Mouse (Mus musculus): Measurements from ENCODE around the gene Cds1. TPM values are rescaled to one million over a fixed set of nuclear protein-coding genes. Genes with fewer than 3 reads are reported as not detected.

The Cds1 gene
- polyA plus RNA-seq, 1 experiment from 2014 or later: 0.45 TPM

GRCm38 (mm10) chr5:101851133-101851532, 86.2 kb downstream of the Cds1 start:
- no peak overlapping the region for H3K27ac ChIP-seq (replicated peaks)
- H3K36me3 ChIP-seq (replicated peaks): peaks cover 94% of the 10 kb centered on the region
- no peak overlapping the region for H3K4me2 ChIP-seq
- peak; percentile 46; the same call in 1 of the 2 replicates for ATAC-seq (ENCODE audit: insufficient read depth)
- peaks cover 11% of the 10 kb centered on the region for H3K4me1 ChIP-seq (replicated peaks)
- WGBS (ENCODE audit: insufficient replicate concordance): 35% methylated on average over 7 of the region's 7 CpGs
- no peak overlapping the region for H3K9ac ChIP-seq
- H3K9me3 ChIP-seq (replicated peaks): no peaks in the 10 kb centered on the region
- H3K4me3 ChIP-seq (replicated peaks): no peak overlapping the region
- no peaks in the 10 kb centered on the region for H3K27me3 ChIP-seq

- ATAC-seq (ENCODE audit: insufficient read depth): no peak
- H3K9me3 ChIP-seq (replicated peaks): no peaks in the 10 kb centered on the region
- H3K27ac ChIP-seq (replicated peaks): no peak overlapping the region
- 87% methylated on average over 21 of the region's 21 CpGs for WGBS (ENCODE audit: insufficient replicate concordance)
- H3K4me3 ChIP-seq (replicated peaks): no peak overlapping the region
- H3K4me2 ChIP-seq: no peak overlapping the region
- H3K9ac ChIP-seq: no peak overlapping the region
- H3K27me3 ChIP-seq: no peaks in the 10 kb centered on the region
- H3K4me1 ChIP-seq (replicated peaks): peaks cover 11% of the 10 kb centered on the region
- peaks cover 86% of the 10 kb centered on the region for H3K36me3 ChIP-seq (replicated peaks)
These were observed 87.3 kb downstream of the Cds1 start for GRCm38 (mm10) chr5:101852116-101852680.

- no peaks in the 10 kb centered on the region for H3K4me1 ChIP-seq (replicated peaks)
- H3K4me3 ChIP-seq (replicated peaks): no peak overlapping the region
- H3K4me2 ChIP-seq: no peak overlapping the region
- 83% methylated on average over 11 of the region's 11 CpGs for WGBS (ENCODE audit: insufficient replicate concordance)
- no peaks in the 10 kb centered on the region for H3K9me3 ChIP-seq (replicated peaks)
- ATAC-seq (ENCODE audit: insufficient read depth): no peak
- H3K36me3 ChIP-seq (replicated peaks): peaks cover 76% of the 10 kb centered on the region
- no peak overlapping the region for H3K9ac ChIP-seq
- no peak overlapping the region for H3K27ac ChIP-seq (replicated peaks)
- H3K27me3 ChIP-seq: no peaks in the 10 kb centered on the region
These were observed 89.2 kb downstream of the Cds1 start for GRCm38 (mm10) chr5:101854100-101854499.

GRCm38 (mm10) chr5:101854667-101855066, 89.7 kb downstream of the Cds1 start:
- Histone ChIP-seq H3K4me3 (replicated peaks) (no peak overlapping the region), H3K4me1 (replicated peaks) (no peaks in the 10 kb centered on the region), H3K36me3 (replicated peaks) (peaks cover 76% of the 10 kb centered on the region), H3K27ac (replicated peaks) (no peak overlapping the region), H3K27me3 (no peaks in the 10 kb centered on the region), H3K9me3 (replicated peaks) (no peaks in the 10 kb centered on the region), H3K4me2 (no peak overlapping the region), H3K9ac (no peak overlapping the region)
- ATAC-seq (ENCODE audit: insufficient read depth): no peak
- WGBS (ENCODE audit: insufficient replicate concordance): 65% methylated on average over 7 of the region's 7 CpGs

- H3K27me3 ChIP-seq: no peaks in the 10 kb centered on the region
- H3K9me3 ChIP-seq (replicated peaks): no peaks in the 10 kb centered on the region
- no peak overlapping the region for H3K9ac ChIP-seq
- no peak overlapping the region for H3K4me2 ChIP-seq
- 86% methylated on average over 16 of the region's 16 CpGs for WGBS (ENCODE audit: insufficient replicate concordance)
- ATAC-seq (ENCODE audit: insufficient read depth): no peak
- no peak overlapping the region for H3K27ac ChIP-seq (replicated peaks)
- peaks cover 73% of the 10 kb centered on the region for H3K36me3 ChIP-seq (replicated peaks)
- no peak overlapping the region for H3K4me3 ChIP-seq (replicated peaks)
- no peaks in the 10 kb centered on the region for H3K4me1 ChIP-seq (replicated peaks)
These were observed 90.5 kb downstream of the Cds1 start for GRCm38 (mm10) chr5:101855475-101855874.

GRCm38 (mm10) chr5:101858891-101859436, 94.0 kb downstream of the Cds1 start:
- H3K4me1 ChIP-seq (replicated peaks): no peaks in the 10 kb centered on the region
- peaks cover 71% of the 10 kb centered on the region for H3K36me3 ChIP-seq (replicated peaks)
- no peak overlapping the region for H3K4me3 ChIP-seq (replicated peaks)
- no peak overlapping the region for H3K27ac ChIP-seq (replicated peaks)
- no peak for ATAC-seq (ENCODE audit: insufficient read depth)
- no peaks in the 10 kb centered on the region for H3K27me3 ChIP-seq
- H3K4me2 ChIP-seq: no peak overlapping the region
- no peak overlapping the region for H3K9ac ChIP-seq
- WGBS (ENCODE audit: insufficient replicate concordance): 82% methylated on average over 10 of the region's 10 CpGs
- no peaks in the 10 kb centered on the region for H3K9me3 ChIP-seq (replicated peaks)

GRCm38 (mm10) chr5:101861786-101862571, 97.0 kb downstream of the Cds1 start:
- Histone ChIP-seq H3K4me2 (no peak overlapping the region), H3K27me3 (no peaks in the 10 kb centered on the region), H3K36me3 (replicated peaks) (peaks cover 62% of the 10 kb centered on the region), H3K4me1 (replicated peaks) (no peaks in the 10 kb centered on the region), H3K9ac (no peak overlapping the region), H3K9me3 (replicated peaks) (no peaks in the 10 kb centered on the region), H3K4me3 (replicated peaks) (no peak overlapping the region), H3K27ac (replicated peaks) (no peak overlapping the region)
- 79% methylated on average over 18 of the region's 18 CpGs for WGBS (ENCODE audit: insufficient replicate concordance)
- ATAC-seq (ENCODE audit: insufficient read depth): no peak

- no peak for ATAC-seq (ENCODE audit: insufficient read depth)
- Histone ChIP-seq H3K27me3 (no peaks in the 10 kb centered on the region), H3K27ac (replicated peaks) (no peak overlapping the region), H3K4me2 (no peak overlapping the region), H3K9ac (no peak overlapping the region), H3K4me1 (replicated peaks) (no peaks in the 10 kb centered on the region), H3K4me3 (replicated peaks) (no peak overlapping the region), H3K36me3 (replicated peaks) (peaks cover 59% of the 10 kb centered on the region), H3K9me3 (replicated peaks) (no peaks in the 10 kb centered on the region)
- 83% methylated on average over 8 of the region's 8 CpGs for WGBS (ENCODE audit: insufficient replicate concordance)
These were observed 97.7 kb downstream of the Cds1 start for GRCm38 (mm10) chr5:101862651-101863050.

- Histone ChIP-seq H3K9ac (no peak overlapping the region), H3K4me1 (replicated peaks) (no peaks in the 10 kb centered on the region), H3K36me3 (replicated peaks) (peaks cover 68% of the 10 kb centered on the region), H3K27me3 (no peaks in the 10 kb centered on the region), H3K27ac (replicated peaks) (no peak overlapping the region), H3K4me3 (replicated peaks) (no peak overlapping the region), H3K9me3 (replicated peaks) (no peaks in the 10 kb centered on the region), H3K4me2 (no peak overlapping the region)
- ATAC-seq (ENCODE audit: insufficient read depth): no peak
- 70% methylated on average over 6 of the region's 6 CpGs for WGBS (ENCODE audit: insufficient replicate concordance)
These were observed 99.0 kb downstream of the Cds1 start for GRCm38 (mm10) chr5:101863946-101864345.

GRCm38 (mm10) chr5:101866722-101867121, 101.8 kb downstream of the Cds1 start:
- no peak for ATAC-seq (ENCODE audit: insufficient read depth)
- no peaks in the 10 kb centered on the region for H3K27me3 ChIP-seq
- H3K9me3 ChIP-seq (replicated peaks): no peaks in the 10 kb centered on the region
- H3K4me2 ChIP-seq: no peak overlapping the region
- peaks cover 68% of the 10 kb centered on the region for H3K36me3 ChIP-seq (replicated peaks)
- H3K4me3 ChIP-seq (replicated peaks): no peak overlapping the region
- H3K27ac ChIP-seq (replicated peaks): no peak overlapping the region
- no peak overlapping the region for H3K9ac ChIP-seq
- no peaks in the 10 kb centered on the region for H3K4me1 ChIP-seq (replicated peaks)
- 58% methylated on average over 2 of the region's 2 CpGs for WGBS (ENCODE audit: insufficient replicate concordance)
